Mouse (Mus musculus): ENCODE measurements around the gene C4b. TPM values are rescaled to one million over a fixed set of nuclear protein-coding genes. Genes with fewer than 3 reads are reported as not detected.

C4b gene
- under 1 TPM; 0.29 to 0.59 TPM for total RNA-seq (2023)

GRCm38 (mm10) chr17:34743719-34744118 lies at the start of gene C4b:
C4b (minus strand) TSS chr17:34743882.

Other genes with a start within 250 kb of the C4b start
- not detected for gene Btnl6, start 226.5 kb downstream of the C4b start, total RNA-seq (2023)
- gene Notch4, start 179.6 kb downstream of the C4b start, total RNA-seq (2023): 1 to 10 TPM; 1.0 to 1.5 TPM
- 100 to 1,000 TPM; 376 to 393 TPM for gene Gpsm3, start 154.1 kb downstream of the C4b start, total RNA-seq (2023)
- 10 to 100 TPM; 94.8 to 99.9 TPM for gene Pbx2, start 152.6 kb downstream of the C4b start, total RNA-seq (2023)
- 1 to 10 TPM; 5.8 to 7.0 TPM for gene Ager, start 146.0 kb downstream of the C4b start, total RNA-seq (2023)
- gene Rnf5, start 140.2 kb downstream of the C4b start, total RNA-seq (2023): 10 to 100 TPM; 38.2 to 39.0 TPM
- gene Agpat1, start 139.6 kb downstream of the C4b start, total RNA-seq (2023): 10 to 100 TPM; 55.4 to 56.5 TPM
- 1 to 10 TPM; 5.0 to 5.5 TPM for gene Egfl8, start 127.9 kb downstream of the C4b start, total RNA-seq (2023)
- 10 to 100 TPM; 42.1 to 43.5 TPM for gene Ppt2, start 115.4 kb downstream of the C4b start, total RNA-seq (2023)
- not detected for gene Prrt1, start 114.3 kb downstream of the C4b start, total RNA-seq (2023)
- 10 to 100 TPM; 13.6 to 18.7 TPM for gene Fkbpl, start 99.1 kb downstream of the C4b start, total RNA-seq (2023)
- gene Atf6b, start 96.7 kb downstream of the C4b start, total RNA-seq (2023): 10 to 100 TPM; 59.5 to 60.4 TPM
- gene Tnxb, start 73.3 kb downstream of the C4b start, total RNA-seq (2023): under 1 TPM; 0.04 to 0.07 TPM
- not detected for gene Cyp21a1, start 60.7 kb upstream of the C4b start, total RNA-seq (2023)
- gene Stk19, start 93.1 kb upstream of the C4b start, total RNA-seq (2023): 10 to 100 TPM; 34.1 to 39.4 TPM
- 10 to 100 TPM; 49.0 to 49.1 TPM for gene Dxo, start 93.1 kb upstream of the C4b start, total RNA-seq (2023)
- gene Skiv2l, start 106.3 kb upstream of the C4b start, total RNA-seq (2023): 10 to 100 TPM; 66.2 to 72.1 TPM
- gene Nelfe, start 106.5 kb upstream of the C4b start, total RNA-seq (2023): 10 to 100 TPM; 23.4 to 30.8 TPM
- 1 to 10 TPM; 1.6 to 1.8 TPM for gene Cfb, start 118.6 kb upstream of the C4b start, total RNA-seq (2023)
- gene Zbtb12, start 135.6 kb upstream of the C4b start, total RNA-seq (2023): 1 to 10 TPM; 2.8 to 3.9 TPM
- not detected for gene Gm20547, start 138.2 kb upstream of the C4b start, total RNA-seq (2023)
- gene C2, start 154.4 kb upstream of the C4b start, total RNA-seq (2023): under 1 TPM in 1 of 2 experiments, not detected in 1; 0.24 TPM
- 10 to 100 TPM; 68.7 to 71.8 TPM for gene Ehmt2, start 154.6 kb upstream of the C4b start, total RNA-seq (2023)
- not detected for gene Slc44a4, start 170.6 kb upstream of the C4b start, total RNA-seq (2023)
- gene Neu1, start 187.4 kb upstream of the C4b start, total RNA-seq (2023): 10 to 100 TPM; 60.2 to 63.2 TPM
- 100 to 1,000 TPM in 1 of 2 experiments, 10 to 100 TPM in 1; 58.3 to 134 TPM for gene Hspa1b, start 215.4 kb upstream of the C4b start, total RNA-seq (2023)
- gene Gm20481, start 226.0 kb upstream of the C4b start, total RNA-seq (2023): not detected
- 100 to 1,000 TPM in 1 of 2 experiments, 10 to 100 TPM in 1; 86.4 to 244 TPM for gene Hspa1a, start 228.3 kb upstream of the C4b start, total RNA-seq (2023)
- under 1 TPM in 1 of 2 experiments, not detected in 1; 0.20 TPM for gene Hspa1l, start 228.8 kb upstream of the C4b start, total RNA-seq (2023)
- gene Lsm2, start 238.0 kb upstream of the C4b start, total RNA-seq (2023): 10 to 100 TPM; 41.4 to 45.7 TPM